Mouse (Mus musculus) embryonic stem cell, embryonic (primary cell): ENCODE measurements around the gene Cenpp.

Experiments used
- CTCF ChIA-PET, 4 experiments: fragments of 300-600 bp in 2 of 4; fragments of 350-600 bp in 2 of 4; sonication (Branson Sonifier 250); formaldehyde crosslinking; loops; one replicate each; lab custom pipeline; 2022; ENCODE audit warnings: inconsistent platforms in 2 of 4; lab: Charles Lee
- POLR2A ChIA-PET, 4 experiments: fragments of 300-600 bp in 2 of 4; fragments of 350-600 bp in 2 of 4; sonication (Branson Sonifier 250); formaldehyde crosslinking; loops; one replicate each; lab custom pipeline; 2022; ENCODE audit warnings: antibody characterized with exemption in 4 of 4, inconsistent platforms in 1 of 4; lab: Charles Lee

Cenpp gene

GRCm38 (mm10) chr13:49480057-49480456, 172.5 kb downstream of the Cenpp start:
- POLR2A ChIA-PET = interaction anchor here in 2 of 4 experiments (0.9 to 3.2 kb wide), 4 partner anchors 11 to 31 kb away, joined by 3 to 12 read pairs (median 3); no protein-coding TSS in a partner anchor
- CTCF ChIA-PET = no interaction called here

GRCm38 (mm10) chr13:49479399-49479798, 173.2 kb downstream of the Cenpp start:
- ChIA-PET CTCF (no interaction called here), POLR2A (interaction anchor here in 2 of 4 experiments (1.2 to 3.2 kb wide), 3 partner anchors 11 to 13 kb away, joined by 3 to 12 read pairs (median 3); partner anchors contain the start of gene Tes3-ps (in 1 of the 2))

- POLR2A ChIA-PET = interaction anchor here in 2 of 4 experiments (1.2 to 3.2 kb wide), 3 partner anchors 10 to 14 kb away, joined by 3 to 12 read pairs (median 3); partner anchors contain the start of gene Tes3-ps (in 1 of the 2)
- CTCF ChIA-PET = no interaction called here
These were observed 173.7 kb downstream of the Cenpp start for GRCm38 (mm10) chr13:49478851-49479374.

GRCm38 (mm10) chr13:49477887-49478286, 174.7 kb downstream of the Cenpp start:
- POLR2A ChIA-PET = interaction anchor here in 1 of 4 experiments (3.2 kb wide), 1 partner anchor 9 kb away, joined by 12 read pairs; no protein-coding TSS in a partner anchor

GRCm38 (mm10) chr13:49472676-49473005, 179.9 kb downstream of the Cenpp start:
- ChIA-PET POLR2A (interaction anchor here in 1 of 4 experiments (1.1 kb wide), 1 partner anchor 11 kb away, joined by 4 read pairs; no protein-coding TSS in a partner anchor), CTCF (no interaction called here)

More at GRCm38 (mm10) chr13:49477887-49478286, 174.7 kb downstream of the Cenpp start:
- CTCF ChIA-PET = no interaction called here

- CTCF ChIA-PET = no interaction called here
These were observed 180.5 kb downstream of the Cenpp start for GRCm38 (mm10) chr13:49471981-49472675.

GRCm38 (mm10) chr13:49470806-49471205, 181.8 kb downstream of the Cenpp start:
- POLR2A ChIA-PET = interaction anchor here in 2 of 4 experiments (1.0 to 3.0 kb wide), 2 partner anchors 9 to 12 kb away, joined by 3 to 12 read pairs; no protein-coding TSS in a partner anchor
- CTCF ChIA-PET = interaction anchor here in 1 of 4 experiments (1.0 kb wide), 1 partner anchor 21 kb away, joined by 3 read pairs; no protein-coding TSS in a partner anchor

More at GRCm38 (mm10) chr13:49471981-49472675, 180.5 kb downstream of the Cenpp start:
- POLR2A ChIA-PET = interaction anchor here in 1 of 4 experiments (1.1 kb wide), 1 partner anchor 10 kb away, joined by 4 read pairs; no protein-coding TSS in a partner anchor

- POLR2A ChIA-PET = interaction anchor here in 2 of 4 experiments (1.0 to 3.0 kb wide), 3 partner anchors 8 to 212 kb away, joined by 3 to 12 read pairs (median 3); partner anchors contain the start of gene Iars (in 1 of the 2)
- CTCF ChIA-PET = no interaction called here
These were observed 182.3 kb downstream of the Cenpp start for GRCm38 (mm10) chr13:49470319-49470718.

- CTCF ChIA-PET = interaction anchor here in 2 of 4 experiments (1.0 to 1.2 kb wide), 2 partner anchors 19 to 20 kb away, joined by 3 read pairs; no protein-coding TSS in a partner anchor
- POLR2A ChIA-PET = interaction anchor here in 2 of 4 experiments (1.1 to 3.0 kb wide), 5 partner anchors 10 to 213 kb away, joined by 3 to 12 read pairs (median 6); partner anchors contain the start of gene Iars (in 1 of the 2)
These were observed 183.6 kb downstream of the Cenpp start for GRCm38 (mm10) chr13:49469002-49469401.

- ChIA-PET CTCF (interaction anchor here in 1 of 4 experiments (1.1 kb wide), 1 partner anchor 18 kb away, joined by 3 read pairs; no protein-coding TSS in a partner anchor), POLR2A (interaction anchor here in 1 of 4 experiments (1.1 to 2.4 kb wide), 3 partner anchors 11 to 75 kb away, joined by 3 to 12 read pairs (median 3); no protein-coding TSS in a partner anchor)
These were observed 185.0 kb downstream of the Cenpp start for GRCm38 (mm10) chr13:49467585-49467984.

GRCm38 (mm10) chr13:49466393-49467075, 186.1 kb downstream of the Cenpp start:
- ChIA-PET CTCF (interaction anchor here in 2 of 4 experiments (0.7 to 1.1 kb wide), 2 partner anchors 17 to 785 kb away, joined by 3 read pairs; no protein-coding TSS in a partner anchor), POLR2A (interaction anchor here in 2 of 4 experiments (0.6 to 1.7 kb wide), 6 partner anchors 11 to 107 kb away, joined by 3 read pairs; partner anchors contain the start of gene Ippk (in 1 of the 2))

GRCm38 (mm10) chr13:49465875-49466274, 186.7 kb downstream of the Cenpp start:
- ChIA-PET POLR2A (interaction anchor here in 2 of 4 experiments (0.8 to 1.7 kb wide), 3 partner anchors 10 to 45 kb away, joined by 3 read pairs; partner anchors contain the start of gene Ippk (in 1 of the 2)), CTCF (no interaction called here)

- ChIA-PET CTCF (interaction anchor here in 1 of 4 experiments (0.6 kb wide), 1 partner anchor 316 kb away, joined by 3 read pairs; no protein-coding TSS in a partner anchor), POLR2A (interaction anchor here in 2 of 4 experiments (1.3 to 2.1 kb wide), 3 partner anchors 8 to 13 kb away, joined by 3 to 9 read pairs (median 6); no protein-coding TSS in a partner anchor)
These were observed 189.7 kb downstream of the Cenpp start for GRCm38 (mm10) chr13:49462921-49463320.

GRCm38 (mm10) chr13:49461458-49462132, 191.0 kb downstream of the Cenpp start:
- POLR2A ChIA-PET = interaction anchor here in 2 of 4 experiments (1.0 to 1.9 kb wide), 5 partner anchors 9 to 14 kb away, joined by 3 to 6 read pairs (median 4); no protein-coding TSS in a partner anchor
- CTCF ChIA-PET = interaction anchor here in 2 of 4 experiments (1.6 to 1.9 kb wide), 2 partner anchors 12 kb away, joined by 5 to 6 read pairs; no protein-coding TSS in a partner anchor

- POLR2A ChIA-PET = interaction anchor here in 3 of 4 experiments (0.5 to 1.9 kb wide), 5 partner anchors 9 to 930 kb away, joined by 3 to 6 read pairs (median 5); no protein-coding TSS in a partner anchor
- CTCF ChIA-PET = interaction anchor here in 3 of 4 experiments (0.5 to 1.9 kb wide), 3 partner anchors 11 to 135 kb away, joined by 5 to 6 read pairs (median 5); no protein-coding TSS in a partner anchor
These were observed 191.7 kb downstream of the Cenpp start for GRCm38 (mm10) chr13:49460692-49461414.

- CTCF ChIA-PET = interaction anchor here in 2 of 4 experiments (0.5 to 1.8 kb wide), 2 partner anchors 11 to 134 kb away, joined by 5 to 6 read pairs; no protein-coding TSS in a partner anchor
These were observed 192.3 kb downstream of the Cenpp start for GRCm38 (mm10) chr13:49460276-49460675.

More at GRCm38 (mm10) chr13:49460276-49460675, 192.3 kb downstream of the Cenpp start:
- POLR2A ChIA-PET = interaction anchor here in 1 of 4 experiments (2.6 kb wide), 1 partner anchor 9 kb away, joined by 6 read pairs; no protein-coding TSS in a partner anchor
